Mouse (Mus musculus): ENCODE data around the gene Gm4513. TPM values are rescaled to one million over a fixed set of nuclear protein-coding genes. Genes with fewer than 3 reads are reported as not detected.

Gm4513 gene
- polyA plus RNA-seq (2014; fragmentation: Illumina TruSeq; extraction: RNeasy Lipid Tissue Mini Kit (QIAGEN cat#74804); ENCODE audit: low read depth, low replicate concordance) = not detected

DNA sequence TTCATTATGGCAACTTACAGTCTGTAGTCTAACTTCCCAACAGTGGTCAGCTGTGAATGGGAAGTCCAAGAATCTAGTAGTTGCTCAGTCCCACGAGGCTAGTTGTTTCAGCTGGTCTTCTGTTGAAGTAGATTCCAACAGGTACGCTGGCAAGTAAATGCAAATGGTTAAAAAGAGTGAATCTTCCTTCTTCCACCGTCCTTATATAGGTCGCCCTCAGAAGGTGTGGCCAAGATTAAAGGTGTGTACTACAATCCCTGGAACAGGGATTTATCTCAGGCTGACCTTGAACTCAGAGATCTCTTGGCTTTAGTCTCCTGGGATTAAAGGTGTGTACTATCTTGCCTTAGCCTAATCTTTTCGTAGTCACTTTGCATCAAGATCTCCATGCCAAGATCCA lies at the start of gene Gm4513:
Gm4513 (minus strand) TSS at position 101 of the 400 bp plus-strand sequence.

DNA sequence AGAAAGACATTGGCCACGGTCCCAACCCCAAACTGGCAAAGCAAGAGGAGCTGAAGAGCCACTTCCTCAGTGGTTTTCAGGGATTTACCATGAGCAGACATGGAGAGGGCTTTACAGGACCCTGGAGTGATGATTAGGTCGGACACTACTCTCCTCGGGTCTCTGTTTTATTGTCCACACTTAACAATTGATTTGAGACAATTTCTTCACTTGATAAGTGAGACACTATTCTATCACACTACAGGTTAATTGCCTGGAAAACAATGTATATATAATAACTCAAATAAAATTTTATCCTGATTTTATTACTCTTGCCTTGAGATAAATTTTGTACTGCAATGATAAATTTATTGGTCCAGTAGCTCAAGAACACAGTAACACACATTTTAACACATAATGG lies 22.7 kb downstream of the Gm4513 start, which contains the start of gene Gm4141:
Gm4141 (minus strand) TSS at position 101 of the 400 bp plus-strand sequence.

DNA sequence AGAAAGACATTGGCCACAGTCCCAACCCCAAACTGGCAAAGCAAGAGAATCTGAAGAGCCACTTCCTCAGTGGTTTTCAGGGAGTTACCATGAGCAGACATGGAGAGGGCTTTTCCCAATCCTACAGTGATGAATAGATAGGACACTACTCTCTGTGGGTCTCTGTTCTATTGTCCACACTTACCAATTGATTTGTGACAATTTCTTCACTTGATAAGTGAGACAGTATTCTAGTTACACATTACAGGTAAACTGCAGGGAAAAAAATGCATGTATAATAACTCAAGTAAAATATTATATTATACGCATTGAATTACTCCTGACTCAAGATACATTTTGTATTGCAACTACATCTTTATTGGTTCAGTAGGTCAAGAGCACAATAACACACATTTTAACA lies 53.2 kb downstream of the Gm4513 start, which contains the start of gene Gm5726:
Gm5726 (minus strand) TSS at position 101 of the 400 bp plus-strand sequence.

Other genes with a start within 250 kb of the Gm4513 start
- not detected for gene Gm5728, start 223.6 kb downstream of the Gm4513 start, polyA plus RNA-seq (2014; fragmentation: Illumina TruSeq; extraction: RNeasy Lipid Tissue Mini Kit (QIAGEN cat#74804); ENCODE audit: low read depth, low replicate concordance)
- gene Vmn1r100, start 181.1 kb downstream of the Gm4513 start, polyA plus RNA-seq (2014; fragmentation: Illumina TruSeq; extraction: RNeasy Lipid Tissue Mini Kit (QIAGEN cat#74804); ENCODE audit: low read depth, low replicate concordance) = not detected
- gene Vmn1r101, start 156.4 kb downstream of the Gm4513 start, polyA plus RNA-seq (2014; fragmentation: Illumina TruSeq; extraction: RNeasy Lipid Tissue Mini Kit (QIAGEN cat#74804); ENCODE audit: low read depth, low replicate concordance) = not detected
- not detected for gene Gm10670, start 124.1 kb downstream of the Gm4513 start, polyA plus RNA-seq (2014; fragmentation: Illumina TruSeq; extraction: RNeasy Lipid Tissue Mini Kit (QIAGEN cat#74804); ENCODE audit: low read depth, low replicate concordance)
- gene Vmn1r103, start 88.5 kb downstream of the Gm4513 start, polyA plus RNA-seq (2014; fragmentation: Illumina TruSeq; extraction: RNeasy Lipid Tissue Mini Kit (QIAGEN cat#74804); ENCODE audit: low read depth, low replicate concordance) = not detected
- gene Vmn1r104, start 65.2 kb downstream of the Gm4513 start, polyA plus RNA-seq (2014; fragmentation: Illumina TruSeq; extraction: RNeasy Lipid Tissue Mini Kit (QIAGEN cat#74804); ENCODE audit: low read depth, low replicate concordance) = not detected
- not detected for gene Gm5726, start 53.3 kb downstream of the Gm4513 start, polyA plus RNA-seq (2014; fragmentation: Illumina TruSeq; extraction: RNeasy Lipid Tissue Mini Kit (QIAGEN cat#74804); ENCODE audit: low read depth, low replicate concordance)
- not detected for gene Gm4141, start 22.8 kb downstream of the Gm4513 start, polyA plus RNA-seq (2014; fragmentation: Illumina TruSeq; extraction: RNeasy Lipid Tissue Mini Kit (QIAGEN cat#74804); ENCODE audit: low read depth, low replicate concordance)
- gene Vmn1r107, start 69.9 kb upstream of the Gm4513 start, polyA plus RNA-seq (2014; fragmentation: Illumina TruSeq; extraction: RNeasy Lipid Tissue Mini Kit (QIAGEN cat#74804); ENCODE audit: low read depth, low replicate concordance) = not detected
- gene Vmn1r111, start 104.2 kb upstream of the Gm4513 start, polyA plus RNA-seq (2014; fragmentation: Illumina TruSeq; extraction: RNeasy Lipid Tissue Mini Kit (QIAGEN cat#74804); ENCODE audit: low read depth, low replicate concordance) = not detected
- gene Gm10668, start 131.6 kb upstream of the Gm4513 start, polyA plus RNA-seq (2014; fragmentation: Illumina TruSeq; extraction: RNeasy Lipid Tissue Mini Kit (QIAGEN cat#74804); ENCODE audit: low read depth, low replicate concordance) = not detected
- not detected for gene Vmn1r112, start 172.2 kb upstream of the Gm4513 start, polyA plus RNA-seq (2014; fragmentation: Illumina TruSeq; extraction: RNeasy Lipid Tissue Mini Kit (QIAGEN cat#74804); ENCODE audit: low read depth, low replicate concordance)
- gene Vmn1r113, start 188.3 kb upstream of the Gm4513 start, polyA plus RNA-seq (2014; fragmentation: Illumina TruSeq; extraction: RNeasy Lipid Tissue Mini Kit (QIAGEN cat#74804); ENCODE audit: low read depth, low replicate concordance) = not detected
- not detected for gene Vmn1r114, start 213.2 kb upstream of the Gm4513 start, polyA plus RNA-seq (2014; fragmentation: Illumina TruSeq; extraction: RNeasy Lipid Tissue Mini Kit (QIAGEN cat#74804); ENCODE audit: low read depth, low replicate concordance)
- not detected for gene Vmn1r115, start 246.0 kb upstream of the Gm4513 start, polyA plus RNA-seq (2014; fragmentation: Illumina TruSeq; extraction: RNeasy Lipid Tissue Mini Kit (QIAGEN cat#74804); ENCODE audit: low read depth, low replicate concordance)

Measured in heart, adult 10 weeks (tissue).